ENCODE assay signal across 8 mouse cellular contexts in the genomic region with DNA sequence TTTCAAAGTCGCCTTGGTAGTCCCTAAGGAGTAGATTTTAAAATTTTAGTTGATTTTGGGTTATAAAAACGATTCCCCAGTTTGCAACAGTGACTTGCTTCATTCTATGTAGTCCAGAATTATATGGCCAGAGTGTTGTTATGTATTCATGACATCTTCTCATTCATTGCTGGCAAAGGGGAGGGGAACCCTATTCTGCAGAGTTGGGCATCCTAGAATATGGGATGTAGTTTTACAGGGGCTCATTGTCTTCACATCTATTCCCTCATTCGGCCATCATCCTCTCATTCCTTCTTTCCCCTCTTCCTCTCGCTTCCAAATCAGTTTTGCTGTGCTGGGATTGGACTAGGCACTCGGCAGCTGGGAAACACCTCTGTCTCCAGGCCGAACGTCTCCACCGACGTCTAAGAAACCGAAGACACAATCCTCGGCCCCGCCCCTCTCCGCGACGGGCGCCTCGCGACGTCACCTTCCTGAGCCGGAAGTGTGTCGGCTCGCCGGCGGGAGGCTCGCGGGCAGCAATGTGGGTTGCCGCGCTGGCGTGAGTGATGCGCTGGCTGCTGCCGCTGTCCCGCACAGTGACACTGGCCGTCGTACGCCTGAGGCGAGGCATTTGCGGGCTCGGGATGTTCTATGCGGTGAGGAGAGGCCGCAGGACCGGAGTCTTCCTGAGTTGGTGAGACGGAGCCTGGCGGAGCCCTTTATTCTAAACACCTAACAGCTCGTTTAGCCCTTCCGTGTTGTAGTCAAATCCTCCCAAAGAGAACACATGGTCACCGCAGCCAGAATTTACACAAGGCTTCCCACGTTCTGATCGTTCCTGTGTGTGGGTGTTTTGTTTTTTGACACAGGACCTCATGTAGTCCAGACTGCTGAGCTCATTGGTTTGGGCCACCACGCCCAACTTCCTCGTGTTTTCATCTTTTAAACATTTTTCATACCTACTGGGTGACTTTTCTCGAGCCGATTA. TPM values are rescaled to one million over a fixed set of nuclear protein-coding genes. Genes with fewer than 3 reads are reported as not detected.
A peak's percentile ranks its signal among the peaks of the same experiment; 100 is the strongest.
DNase-seq lines count a peak whose midpoint lies in the region; ATAC-seq and TF ChIP-seq lines count a peak whose summit lies in the region.

Gene Rnaseh1, plus strand, starts transcription at position 462 of the 970 bp plus-strand sequence.

- no peak for TF ChIP-seq EP300 in liver, embryonic 14.5 days (IDR thresholded peaks at IDR 0.05; ENCODE audit: low read depth)

- H3K36me3 ChIP-seq in E14TG2a.4 (ENCODE audit: insufficient read depth, low read length), result peaks cover 28% of the 10 kb centered on the region
- peaks cover 9% of the 10 kb centered on the region for H3K36me3 ChIP-seq in forebrain, embryonic 12.5 days (replicated peaks)
- peaks cover 4% of the 10 kb centered on the region; the same call in 1 of the 2 replicates for H3K36me3 ChIP-seq in heart, embryonic 16.5 days (ENCODE audit: control insufficient read depth, insufficient read depth)
- H3K36me3 ChIP-seq in liver, embryonic 14.5 days (replicated peaks; ENCODE audit: control insufficient read depth, insufficient read depth, low read depth), result peaks cover 5% of the 10 kb centered on the region
- 0 out of 2 replicates have a peak, but pooled peaks cover 3% of the 10 kb centered on the region for H3K36me3 ChIP-seq in stomach, embryonic 15.5 days

- WGBS in forebrain, embryonic 12.5 days, result 2% methylated on average over 52 of the region's 52 CpGs
- 2% methylated on average over 52 of the region's 52 CpGs for WGBS in heart, embryonic 16.5 days
- WGBS in liver, embryonic 14.5 days (ENCODE audit: insufficient replicate concordance), result 2% methylated on average over 52 of the region's 52 CpGs
- 2% methylated on average over 52 of the region's 52 CpGs for WGBS in stomach, embryonic 15.5 days

- TF ChIP-seq CTCF in E14TG2a.4 (conservative IDR thresholded peaks at IDR 0.05; ENCODE audit: low read length), result no peak
- 0 out of 2 replicates have a peak, but pooled peaks have one; percentile 4 for TF ChIP-seq CTCF in liver, embryonic 14.5 days (IDR thresholded peaks at IDR 0.05; ENCODE audit: low read depth)

- peak within 1 kb of the TSS; percentile 71; the same call in 1 of the 2 replicates for H3K27ac ChIP-seq in forebrain, embryonic 12.5 days
- peak within 1 kb of the TSS; percentile 12 for H3K27ac ChIP-seq in heart, embryonic 16.5 days (ENCODE audit: low read length)
- peak within 1 kb of the TSS; percentile 31 for H3K27ac ChIP-seq in liver, embryonic 14.5 days
- peak within 1 kb of the TSS; percentile 37 for H3K27ac ChIP-seq in stomach, embryonic 15.5 days

- peak; percentile 84 for DNase-seq in c-Kit-positive CD71-positive TER-119-positive erythroid progenitor cells, embryonic 14.5 days (ENCODE audit: low spot score)
- peak; percentile 90 to 96 for DNase-seq in kidney, postnatal 36 days
- DNase-seq in liver, embryonic 14.5 days (ENCODE audit: low read depth in 3 of 3, low spot score in 3 of 3), result peak; percentile 73 to 77 (median 73)
- peak; percentile 88 for DNase-seq in neural tube, embryonic 10.5 days (ENCODE audit: extremely low spot score, low spot score)

- peaks cover 28% of the 10 kb centered on the region for H3K4me1 ChIP-seq in E14TG2a.4 (replicated peaks; ENCODE audit: low read depth, low read length)
- peaks cover 14% of the 10 kb centered on the region for H3K4me1 ChIP-seq in forebrain, embryonic 12.5 days
- peaks cover 10% of the 10 kb centered on the region for H3K4me1 ChIP-seq in heart, embryonic 16.5 days (ENCODE audit: control insufficient read depth, insufficient read depth, low read length)
- H3K4me1 ChIP-seq in liver, embryonic 14.5 days (replicated peaks; ENCODE audit: control insufficient read depth in 2 of 2, insufficient read depth in 2 of 2, low read length in 1 of 2), result peaks cover 7 to 9% of the 10 kb centered on the region in 2 experiments
- 0 out of 2 replicates have a peak, but pooled peaks cover 7% of the 10 kb centered on the region for H3K4me1 ChIP-seq in stomach, embryonic 15.5 days

- peak within 1 kb of the TSS; percentile 95 for H3K4me3 ChIP-seq in E14TG2a.4 (replicated peaks; ENCODE audit: low read length)
- H3K4me3 ChIP-seq in forebrain, embryonic 12.5 days (replicated peaks), result peak within 1 kb of the TSS; percentile 67
- H3K4me3 ChIP-seq in heart, embryonic 16.5 days (ENCODE audit: low read length), result peak within 1 kb of the TSS; percentile 73
- H3K4me3 ChIP-seq in liver, embryonic 14.5 days (ENCODE audit: insufficient read depth in 1 of 2, low read depth in 2 of 2, low read length in 2 of 2), result peak within 1 kb of the TSS; percentile 83 to 89
- peak within 1 kb of the TSS; percentile 72 for H3K4me3 ChIP-seq in stomach, embryonic 15.5 days (replicated peaks)

- no peaks in the 10 kb centered on the region for H3K9me3 ChIP-seq in E14TG2a.4 (ENCODE audit: low read length)
- H3K9me3 ChIP-seq in forebrain, embryonic 12.5 days, result no peaks in the 10 kb centered on the region
- no peaks in the 10 kb centered on the region for H3K9me3 ChIP-seq in heart, embryonic 16.5 days (replicated peaks; ENCODE audit: control insufficient read depth, low read length)
- H3K9me3 ChIP-seq in liver, embryonic 14.5 days (ENCODE audit: control insufficient read depth, low read length), result no peaks in the 10 kb centered on the region
- no peaks in the 10 kb centered on the region for H3K9me3 ChIP-seq in stomach, embryonic 15.5 days

- peaks cover 3% of the 10 kb centered on the region; the same call in 1 of the 2 replicates for H3K27me3 ChIP-seq in E14TG2a.4 (ENCODE audit: insufficient read depth, low read length)
- peaks cover 11% of the 10 kb centered on the region; the same call in 1 of the 2 replicates for H3K27me3 ChIP-seq in forebrain, embryonic 12.5 days
- H3K27me3 ChIP-seq in heart, embryonic 16.5 days (ENCODE audit: control insufficient read depth, insufficient read depth, low read length), result no peaks in the 10 kb centered on the region
- no peaks in the 10 kb centered on the region for H3K27me3 ChIP-seq in liver, embryonic 14.5 days (ENCODE audit: control insufficient read depth, insufficient read depth, low read length)
- H3K27me3 ChIP-seq in stomach, embryonic 15.5 days (replicated peaks), result no peaks in the 10 kb centered on the region

- H3K4me2 ChIP-seq in forebrain, embryonic 12.5 days, result peak within 1 kb of the TSS; percentile 81
- peak within 1 kb of the TSS; percentile 93 for H3K4me2 ChIP-seq in heart, embryonic 16.5 days (ENCODE audit: low read depth, low read length)
- peak within 1 kb of the TSS; percentile 95 for H3K4me2 ChIP-seq in liver, embryonic 14.5 days (ENCODE audit: low read depth)
- H3K4me2 ChIP-seq in stomach, embryonic 15.5 days, result peak within 1 kb of the TSS; percentile 63

- peak; percentile 95 for ATAC-seq in forebrain, embryonic 12.5 days (ENCODE audit: low FRiP score)
- ATAC-seq in heart, embryonic 16.5 days (replicated peaks; ENCODE audit: extremely low read depth, insufficient read depth, low FRiP score), result peak; percentile 89
- ATAC-seq in liver, embryonic 14.5 days (ENCODE audit: insufficient read depth), result peak; percentile 92
- peak; percentile 91 for ATAC-seq in stomach, embryonic 15.5 days (ENCODE audit: insufficient read depth, low FRiP score, low read depth)

- H3K9ac ChIP-seq in forebrain, embryonic 12.5 days, result peak within 1 kb of the TSS; percentile 76
- H3K9ac ChIP-seq in heart, embryonic 16.5 days (ENCODE audit: low read length), result peak within 1 kb of the TSS; percentile 79
- H3K9ac ChIP-seq in liver, embryonic 14.5 days (replicated peaks), result peak within 1 kb of the TSS; percentile 86
- H3K9ac ChIP-seq in stomach, embryonic 15.5 days, result peak within 1 kb of the TSS; percentile 49

RNA-seq across cellular contexts. Expression of gene Rnaseh1, which starts in this region (rescaled TPM):
- 29.0 and 30.2 TPM in 2 replicates for polyA plus RNA-seq in forebrain, embryonic 12.5 days (2016; fragmentation: Nextera tagmentation; extraction: Ambion mirVana)
- polyA plus RNA-seq in heart, embryonic 16.5 days (2015; fragmentation: Nextera tagmentation; extraction: Ambion mirVana), result 19.3 and 20.8 TPM in 2 replicates
- 7.1 and 9.7 TPM in 2 replicates for polyA plus RNA-seq in liver, embryonic 14.5 days (2012; rRNA removed)
- 9.3 and 10.3 TPM in 2 replicates for polyA plus RNA-seq in liver, embryonic 14.5 days (2014; fragmentation: Nextera tagmentation; extraction: Ambion mirVana)
- polyA plus RNA-seq in stomach, embryonic 15.5 days (2015; fragmentation: Nextera tagmentation; extraction: Ambion mirVana), result 26.5 and 30.6 TPM in 2 replicates

Comparison
In these comparisons a context has a peak if more than half of its experiments do, and no peak if none do; other contexts are left out.
1. Peak in every context shown above with its lines: DNase-seq, ATAC-seq, H3K4me3 ChIP-seq and H3K27ac ChIP-seq.
2. H3K27ac ChIP-seq: peak in every context shown above with its lines; median percentile 71 in forebrain, embryonic 12.5 days; 37 in stomach, embryonic 15.5 days; 31 in liver, embryonic 14.5 days; 12 in heart, embryonic 16.5 days.